Mouse (Mus musculus): ENCODE data around the gene Bud13. TPM values are rescaled to one million over a fixed set of nuclear protein-coding genes. Genes with fewer than 3 reads are reported as not detected.

Bud13 gene
- polyA plus RNA-seq, 1 experiment from 2014 or later = 25.8 TPM

DNA sequence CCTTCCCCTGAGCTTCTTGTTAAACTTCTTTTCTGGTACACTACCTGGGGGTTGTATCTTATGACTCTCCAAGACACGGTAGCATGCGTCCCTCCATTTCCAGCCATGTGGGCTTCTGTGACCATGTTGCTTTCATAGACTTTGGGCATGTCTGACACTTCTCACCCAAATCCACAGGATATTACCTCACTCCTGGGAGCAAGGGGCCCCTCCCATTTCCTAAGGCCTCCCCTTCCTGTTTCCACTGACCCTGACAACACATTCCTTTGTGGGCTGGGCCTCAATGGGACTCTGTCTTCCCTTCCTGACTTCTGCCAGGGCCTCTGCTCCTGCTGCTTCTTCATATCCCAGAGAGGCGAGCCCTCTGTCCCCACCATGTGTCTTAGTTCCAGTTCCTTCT, 25.3 kb upstream of the Bud13 start:
- no peaks in the 10 kb centered on the region for H3K9me3 ChIP-seq
- no peak for ATAC-seq (ENCODE audit: low FRiP score)
- H3K27ac ChIP-seq = no peak overlapping the region
- H3K4me2 ChIP-seq = no peak overlapping the region
- H3K4me3 ChIP-seq (replicated peaks) = no peak overlapping the region
- H3K9ac ChIP-seq = no peak overlapping the region
- no peaks in the 10 kb centered on the region for H3K27me3 ChIP-seq
- no peaks in the 10 kb centered on the region for H3K4me1 ChIP-seq
- no peaks in the 10 kb centered on the region for H3K36me3 ChIP-seq (replicated peaks)
- WGBS = 85% methylated on average over 3 of the region's 3 CpGs

DNA sequence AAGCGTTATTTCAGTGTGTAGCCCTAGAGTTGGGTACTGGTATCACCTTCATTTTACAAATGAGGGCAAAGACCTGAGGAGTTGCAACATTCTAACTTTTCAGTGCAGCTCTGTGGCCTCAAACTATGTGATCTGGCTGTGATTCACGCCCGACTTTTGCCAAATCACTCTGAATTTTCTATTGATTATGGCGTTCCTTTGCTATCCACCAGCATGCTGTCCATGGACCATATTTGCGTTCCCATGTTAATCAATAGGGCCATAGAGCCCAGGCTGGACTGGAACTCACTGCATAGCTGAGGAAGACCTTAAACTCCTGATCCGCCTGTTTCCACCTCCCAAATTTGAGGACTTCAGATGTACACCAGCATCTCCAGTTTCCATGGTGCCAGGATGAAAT, 23.7 kb upstream of the Bud13 start:
- H3K27me3 ChIP-seq = no peaks in the 10 kb centered on the region
- H3K4me3 ChIP-seq (replicated peaks) = no peak overlapping the region
- H3K9me3 ChIP-seq = no peaks in the 10 kb centered on the region
- H3K4me1 ChIP-seq = no peaks in the 10 kb centered on the region
- no peaks in the 10 kb centered on the region for H3K36me3 ChIP-seq (replicated peaks)
- H3K27ac ChIP-seq = no peak overlapping the region
- ATAC-seq (ENCODE audit: low FRiP score) = no peak
- H3K4me2 ChIP-seq = no peak overlapping the region
- no peak overlapping the region for H3K9ac ChIP-seq
- 91% methylated on average over 6 of the region's 6 CpGs for WGBS

DNA sequence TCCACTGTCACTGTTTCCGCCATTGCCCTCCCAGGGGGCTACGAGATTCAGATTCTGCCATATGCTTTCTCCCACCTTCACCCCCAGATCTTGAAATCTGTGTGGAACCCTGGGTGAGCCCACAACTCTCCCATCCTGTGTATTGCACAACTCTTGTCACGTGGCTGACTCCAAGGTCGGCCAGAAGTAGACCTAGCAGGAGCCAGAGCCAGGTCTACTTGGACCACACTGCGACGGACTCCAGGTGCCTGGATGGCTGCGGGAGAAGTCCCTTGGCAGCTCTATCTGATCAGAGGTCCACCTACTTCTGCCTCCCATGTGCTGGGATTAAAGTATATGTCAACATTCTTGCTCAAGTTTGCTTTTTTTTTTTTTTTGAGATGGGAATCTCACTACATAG, 21.7 kb upstream of the Bud13 start:
- Histone ChIP-seq H3K9ac (no peak overlapping the region), H3K4me3 (replicated peaks) (no peak overlapping the region), H3K27ac (no peak overlapping the region), H3K36me3 (replicated peaks) (no peaks in the 10 kb centered on the region), H3K4me1 (no peaks in the 10 kb centered on the region), H3K4me2 (no peak overlapping the region), H3K9me3 (no peaks in the 10 kb centered on the region), H3K27me3 (no peaks in the 10 kb centered on the region)
- WGBS = 87% methylated on average over 7 of the region's 7 CpGs
- no peak for ATAC-seq (ENCODE audit: low FRiP score)

DNA sequence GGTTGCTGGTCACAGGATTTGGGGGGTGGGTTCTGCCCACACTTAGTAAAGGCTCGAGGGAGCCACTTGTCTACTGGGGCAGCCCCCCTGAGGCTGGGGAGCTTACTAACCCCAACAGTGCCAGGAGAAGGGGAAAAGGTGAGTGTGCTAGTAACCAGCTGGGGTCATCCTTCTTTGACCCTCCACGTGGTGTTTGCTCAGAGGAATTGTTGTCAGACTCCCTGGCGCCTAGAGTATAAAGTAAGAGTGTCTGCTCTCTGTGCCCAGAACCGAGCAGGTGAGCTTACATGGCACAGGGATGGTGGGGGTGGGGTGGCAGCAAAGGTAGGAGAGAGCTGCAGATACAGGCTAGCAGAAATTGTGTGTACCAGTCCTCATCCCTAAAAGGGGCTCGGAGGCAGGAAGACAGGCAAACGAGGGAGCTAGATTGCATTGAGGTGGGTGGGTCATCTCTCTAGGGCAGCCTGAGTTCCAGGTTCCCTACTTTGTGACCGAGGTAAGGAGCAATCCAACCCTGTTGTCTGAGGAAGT, 14.4 kb upstream of the Bud13 start, which contains the start of gene Apoa5:
Gene Apoa5 (plus strand): TSS at position 291 of the 531 bp plus-strand sequence.
- H3K4me2 ChIP-seq = no peak within 1 kb of the TSS
- H3K9ac ChIP-seq = no peak within 1 kb of the TSS
- no peak within 1 kb of the TSS for H3K27ac ChIP-seq
- no peak within 1 kb of the TSS for H3K4me3 ChIP-seq (replicated peaks)
- WGBS = 66% methylated on average over 7 of the region's 7 CpGs
- H3K4me1 ChIP-seq = peaks cover 4% of the 10 kb centered on the region; the same call in 1 of the 2 replicates
- no peaks in the 10 kb centered on the region for H3K9me3 ChIP-seq
- ATAC-seq (ENCODE audit: low FRiP score) = no peak
- H3K36me3 ChIP-seq (replicated peaks) = no peaks in the 10 kb centered on the region
- H3K27me3 ChIP-seq = peaks cover 26% of the 10 kb centered on the region

DNA sequence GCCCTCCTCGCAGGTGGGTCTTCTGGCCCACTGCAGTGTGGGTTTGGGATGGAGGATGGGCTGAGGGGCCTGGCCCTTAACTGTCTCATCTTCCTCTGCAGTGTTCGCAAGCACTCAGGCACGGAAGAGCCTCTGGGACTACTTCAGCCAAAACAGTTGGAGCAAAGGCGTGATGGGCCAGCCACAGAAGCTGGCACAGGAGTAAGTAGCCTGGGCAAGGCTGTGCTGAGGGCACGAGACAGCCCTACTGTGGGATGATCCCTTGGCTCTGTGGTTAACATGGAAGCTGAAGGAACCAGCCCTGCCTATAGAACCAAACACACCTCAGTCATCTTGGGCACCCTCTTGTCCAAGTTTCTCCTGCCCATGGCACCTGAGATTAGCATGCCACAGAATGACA, 13.7 kb upstream of the Bud13 start:
- H3K4me3 ChIP-seq (replicated peaks) = no peak overlapping the region
- H3K9me3 ChIP-seq = no peaks in the 10 kb centered on the region
- no peak overlapping the region for H3K4me2 ChIP-seq
- no peak overlapping the region for H3K27ac ChIP-seq
- peaks cover 10% of the 10 kb centered on the region for H3K4me1 ChIP-seq
- peaks cover 26% of the 10 kb centered on the region for H3K27me3 ChIP-seq
- WGBS = 87% methylated on average over 5 of the region's 5 CpGs
- H3K9ac ChIP-seq = no peak overlapping the region
- no peak for ATAC-seq (ENCODE audit: low FRiP score)
- H3K36me3 ChIP-seq (replicated peaks) = no peaks in the 10 kb centered on the region

DNA sequence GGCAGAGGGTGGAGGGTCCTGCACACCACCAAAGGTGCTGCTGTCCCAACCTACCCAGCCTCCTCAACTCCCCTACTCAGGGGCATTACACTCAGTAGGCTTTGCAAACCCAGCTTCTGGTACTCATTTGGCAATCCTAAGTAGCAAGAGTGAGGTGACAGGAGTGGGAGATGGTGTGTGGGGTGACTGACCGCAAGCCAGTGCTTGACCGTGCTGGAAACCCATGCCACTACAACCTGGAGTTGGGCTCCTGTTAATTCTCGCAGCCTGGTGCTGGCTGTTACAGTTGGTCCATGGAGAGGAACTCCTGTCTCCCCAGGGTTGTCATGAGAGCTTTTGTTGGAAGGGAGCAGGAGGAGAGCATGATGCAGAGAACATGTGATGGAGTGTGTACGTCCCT, 12.0 kb upstream of the Bud13 start:
- Histone ChIP-seq H3K36me3 (replicated peaks) (peaks cover 14% of the 10 kb centered on the region), H3K9me3 (no peaks in the 10 kb centered on the region), H3K9ac (no peak overlapping the region), H3K4me1 (peaks cover 13% of the 10 kb centered on the region), H3K4me3 (replicated peaks) (no peak overlapping the region), H3K27me3 (peaks cover 26% of the 10 kb centered on the region), H3K27ac (no peak overlapping the region), H3K4me2 (no peak overlapping the region)
- no peak for ATAC-seq (ENCODE audit: low FRiP score)
- WGBS = 94% methylated on average over 4 of the region's 4 CpGs

DNA sequence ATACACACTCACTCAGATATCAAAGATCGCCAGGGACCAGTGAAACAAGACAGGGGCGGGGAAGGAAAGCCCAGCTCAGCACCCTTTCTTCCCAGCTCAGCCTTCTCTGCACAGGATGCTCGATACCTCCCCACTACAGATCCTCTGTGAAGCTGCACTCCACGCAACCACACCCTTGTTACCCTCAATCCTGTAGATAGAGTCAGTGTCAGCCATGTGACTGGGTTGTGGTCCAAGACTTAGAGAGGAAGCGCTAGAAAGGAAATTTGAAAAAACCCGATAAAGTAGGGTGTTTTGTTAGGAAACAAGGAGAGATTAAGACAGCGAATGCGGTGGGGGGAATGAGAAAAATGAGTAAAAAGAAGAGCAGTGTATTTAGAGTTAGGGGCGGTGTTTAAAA, 10.7 kb upstream of the Bud13 start:
- no peak overlapping the region for H3K9ac ChIP-seq
- peaks cover 27% of the 10 kb centered on the region for H3K36me3 ChIP-seq (replicated peaks)
- ATAC-seq (ENCODE audit: low FRiP score) = no peak
- no peaks in the 10 kb centered on the region for H3K9me3 ChIP-seq
- H3K4me1 ChIP-seq = peaks cover 13% of the 10 kb centered on the region
- peaks cover 26% of the 10 kb centered on the region for H3K27me3 ChIP-seq
- H3K4me2 ChIP-seq = no peak overlapping the region
- H3K4me3 ChIP-seq (replicated peaks) = no peak overlapping the region
- no peak overlapping the region for H3K27ac ChIP-seq
- WGBS = 91% methylated on average over 9 of the region's 9 CpGs

DNA sequence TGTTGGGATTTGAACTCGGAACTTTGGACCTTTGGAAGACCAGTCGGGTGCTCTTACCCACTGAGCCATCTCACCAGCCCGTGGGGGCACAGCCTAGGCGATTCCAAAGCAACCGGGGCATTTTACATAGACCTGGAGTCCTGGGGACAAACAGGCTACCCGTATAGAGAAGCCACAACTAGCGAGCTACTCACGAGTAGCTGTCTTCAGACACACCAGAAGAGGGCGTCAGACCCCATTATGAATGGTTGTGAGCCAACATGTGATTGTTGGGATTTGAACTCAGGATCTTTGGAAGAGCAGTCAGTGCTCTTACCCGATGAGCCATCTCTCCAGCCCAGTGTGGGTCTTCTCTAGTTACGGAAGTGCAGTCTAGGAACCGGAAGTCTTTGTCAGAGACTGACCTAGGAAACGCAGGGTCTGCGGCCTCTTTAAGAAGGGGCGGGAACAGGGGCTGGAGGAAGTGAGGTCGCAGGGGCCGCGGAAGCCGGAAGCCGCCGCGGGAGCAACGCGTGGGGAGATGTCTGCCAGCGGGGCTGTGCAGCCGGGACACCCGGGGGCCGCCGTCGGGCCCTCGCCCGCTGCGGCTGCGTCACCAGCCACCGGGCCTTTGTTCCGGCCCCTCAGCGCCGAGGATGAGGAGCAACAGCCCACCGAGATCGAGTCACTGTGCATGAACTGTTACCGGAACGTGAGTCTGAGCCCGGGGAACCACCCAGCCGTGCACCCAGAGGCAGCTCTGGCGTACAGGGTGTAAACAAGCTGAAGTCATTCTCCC, 9.9 kb upstream of the Bud13 start, which contains the start of gene Zpr1:
Gene Zpr1 (plus strand): TSS at position 388 of the 778 bp plus-strand sequence.
- Histone ChIP-seq H3K27ac (peak within 1 kb of the TSS; percentile 61), H3K9me3 (no peaks in the 10 kb centered on the region), H3K9ac (peak within 1 kb of the TSS; percentile 77), H3K27me3 (peaks cover 26% of the 10 kb centered on the region), H3K4me1 (peaks cover 13% of the 10 kb centered on the region), H3K4me3 (replicated peaks) (peak within 1 kb of the TSS; percentile 93), H3K4me2 (peak within 1 kb of the TSS; percentile 98), H3K36me3 (replicated peaks) (peaks cover 35% of the 10 kb centered on the region)
- ATAC-seq (ENCODE audit: low FRiP score) = peak; percentile 95
- WGBS = 6% methylated on average over 45 of the region's 45 CpGs

DNA sequence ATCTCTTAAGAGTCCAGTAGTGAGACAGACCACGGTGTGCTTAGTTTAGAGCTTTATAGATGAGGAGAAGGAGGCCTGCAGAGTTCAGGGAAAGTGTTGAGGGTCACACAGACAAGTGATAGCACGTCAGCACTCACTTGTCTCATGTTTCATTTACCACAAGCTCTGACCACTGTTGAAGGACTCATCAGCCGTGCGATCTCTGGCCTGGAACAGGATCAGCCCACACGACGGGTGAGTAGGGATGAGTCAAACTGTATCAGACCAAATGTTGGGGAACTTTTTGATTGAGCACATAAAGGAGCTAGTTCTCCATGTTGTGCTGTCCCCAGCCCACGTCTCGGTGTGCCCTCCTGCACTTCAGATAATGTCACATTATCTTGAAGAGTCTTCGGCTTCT, 8.3 kb upstream of the Bud13 start:
- H3K27me3 ChIP-seq = peaks cover 16% of the 10 kb centered on the region
- H3K27ac ChIP-seq = no peak overlapping the region
- H3K4me2 ChIP-seq = no peak overlapping the region
- no peaks in the 10 kb centered on the region for H3K9me3 ChIP-seq
- no peak for ATAC-seq (ENCODE audit: low FRiP score)
- no peak overlapping the region for H3K9ac ChIP-seq
- H3K4me1 ChIP-seq = peaks cover 13% of the 10 kb centered on the region
- H3K36me3 ChIP-seq (replicated peaks) = peaks cover 48% of the 10 kb centered on the region
- 91% methylated on average over 9 of the region's 9 CpGs for WGBS
- H3K4me3 ChIP-seq (replicated peaks) = no peak overlapping the region

DNA sequence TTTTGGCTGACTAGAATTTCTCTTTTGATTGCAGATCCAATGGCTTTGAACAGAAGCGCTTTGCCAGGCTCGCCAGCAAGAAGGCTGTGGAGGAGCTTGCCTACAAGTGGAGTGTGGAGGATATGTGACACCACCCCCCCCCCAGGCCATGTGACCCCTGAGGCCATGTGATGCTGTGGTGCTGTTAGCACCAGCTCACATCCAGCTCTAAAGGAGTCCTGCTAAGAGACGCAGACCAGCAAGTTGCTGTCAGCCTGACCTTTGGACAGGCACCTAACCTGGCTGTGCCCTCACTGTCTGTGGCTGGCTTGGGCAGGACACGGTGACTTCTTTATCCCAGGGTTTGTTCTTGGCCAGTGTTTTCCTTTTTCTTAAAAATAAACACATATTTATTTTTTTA, 15.6 kb downstream of the Bud13 start:
- 90% methylated on average over 4 of the region's 4 CpGs for WGBS
- Histone ChIP-seq H3K27ac (no peak overlapping the region), H3K4me3 (replicated peaks) (no peak overlapping the region), H3K4me2 (no peak overlapping the region), H3K27me3 (no peaks in the 10 kb centered on the region), H3K4me1 (no peaks in the 10 kb centered on the region), H3K9ac (no peak overlapping the region), H3K9me3 (no peaks in the 10 kb centered on the region), H3K36me3 (replicated peaks) (peaks cover 58% of the 10 kb centered on the region)
- ATAC-seq (ENCODE audit: low FRiP score) = no peak

DNA sequence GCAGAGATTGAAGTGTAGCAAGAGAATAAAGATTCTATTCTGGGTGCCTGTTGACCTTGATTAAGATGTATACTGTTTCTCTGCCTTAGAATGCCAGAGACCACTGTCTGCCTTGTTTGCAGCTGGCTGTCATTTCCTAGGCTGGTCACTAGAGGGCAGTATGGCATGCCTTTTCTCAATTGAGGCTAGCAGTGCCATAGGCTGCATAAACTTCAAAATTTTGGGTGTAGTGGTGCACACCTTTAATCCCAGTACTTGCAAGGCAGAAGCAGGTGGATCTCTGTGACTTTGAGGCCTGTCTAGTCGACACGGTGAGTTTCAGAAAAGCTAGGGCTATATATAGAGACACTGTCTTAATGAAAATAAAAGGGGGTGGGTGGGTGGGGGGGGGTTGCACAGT, 19.3 kb downstream of the Bud13 start:
- Histone ChIP-seq H3K9me3 (no peaks in the 10 kb centered on the region), H3K4me2 (no peak overlapping the region), H3K9ac (no peak overlapping the region), H3K27ac (no peak overlapping the region), H3K27me3 (no peaks in the 10 kb centered on the region), H3K4me1 (no peaks in the 10 kb centered on the region), H3K36me3 (replicated peaks) (peaks cover 26% of the 10 kb centered on the region), H3K4me3 (replicated peaks) (no peak overlapping the region)
- WGBS = 12% methylated on average over 2 of the region's 2 CpGs
- peak; percentile 51; the same call in 1 of the 2 replicates for ATAC-seq (ENCODE audit: low FRiP score)

DNA sequence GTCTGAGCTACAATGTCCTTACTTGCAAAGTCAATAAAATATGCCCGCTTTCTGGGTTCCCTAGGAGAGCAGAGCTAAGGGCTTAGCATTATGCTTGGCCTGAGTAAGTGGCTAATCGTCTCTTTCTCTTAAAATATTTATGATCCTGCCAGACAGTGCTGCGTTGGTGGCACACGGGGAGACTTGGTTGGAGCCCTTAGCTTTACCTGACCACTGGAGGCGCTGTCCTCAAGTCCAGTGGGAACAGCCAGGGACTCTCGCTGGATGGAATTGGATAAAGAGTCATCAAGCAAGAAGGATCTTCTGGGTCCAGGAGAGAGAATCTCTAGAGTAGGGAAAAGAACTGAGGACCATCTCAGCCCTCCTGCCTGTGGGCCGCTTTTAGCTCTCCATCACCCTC, 26.3 kb downstream of the Bud13 start:
- ATAC-seq (ENCODE audit: low FRiP score) = no peak
- Histone ChIP-seq H3K27ac (no peak overlapping the region), H3K9me3 (no peaks in the 10 kb centered on the region), H3K4me2 (no peak overlapping the region), H3K4me3 (replicated peaks) (no peak overlapping the region), H3K36me3 (replicated peaks) (no peaks in the 10 kb centered on the region), H3K27me3 (peaks cover 16% of the 10 kb centered on the region), H3K4me1 (peaks cover 3% of the 10 kb centered on the region; the same call in 1 of the 2 replicates), H3K9ac (no peak overlapping the region)
- WGBS = 11% methylated on average over 7 of the region's 7 CpGs

DNA sequence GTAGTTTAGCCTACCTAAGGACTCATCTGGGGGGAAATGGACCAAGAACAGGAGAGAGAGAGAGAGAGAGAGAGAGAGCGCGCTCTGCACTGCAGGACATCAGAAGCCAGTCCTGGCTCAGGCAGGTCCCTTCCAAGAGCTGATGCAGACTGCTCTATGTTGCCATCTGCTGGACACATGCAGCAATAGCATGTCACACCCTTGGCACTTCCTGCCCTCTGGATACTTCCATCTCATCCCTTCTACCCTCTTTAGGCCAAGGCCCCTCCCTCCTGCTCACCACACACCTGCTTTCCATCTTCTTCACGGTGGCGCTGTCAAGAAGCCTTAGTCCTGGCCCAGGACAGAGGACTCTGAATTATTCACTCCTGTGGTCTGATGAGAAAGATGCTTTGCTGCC, 31.7 kb downstream of the Bud13 start:
- no peak overlapping the region for H3K4me2 ChIP-seq
- H3K4me1 ChIP-seq = peaks cover 29% of the 10 kb centered on the region
- no peak overlapping the region for H3K4me3 ChIP-seq (replicated peaks)
- peaks cover 6% of the 10 kb centered on the region for H3K27me3 ChIP-seq
- no peaks in the 10 kb centered on the region for H3K36me3 ChIP-seq (replicated peaks)
- WGBS = 4% methylated on average over 4 of the region's 4 CpGs
- no peak overlapping the region for H3K9ac ChIP-seq
- no peaks in the 10 kb centered on the region for H3K9me3 ChIP-seq
- no peak overlapping the region for H3K27ac ChIP-seq
- peak; percentile 42; the same call in 1 of the 2 replicates for ATAC-seq (ENCODE audit: low FRiP score)

Data from forebrain, embryonic 12.5 days (tissue).